Mouse (Mus musculus) embryo, embryonic 11 days (tissue): ENCODE data around the gene Hist1h2ag.
A peak's percentile ranks its signal among the peaks of the same experiment; 100 is the strongest.

Experiments used
- DNase-seq: peaks from one replicate; pipeline ENCODE4 v3.0.0-alpha.2; 2015

The Hist1h2ag gene

GRCm38 (mm10) chr13:22007872-22008271 lies 34.9 kb downstream of the Hist1h2ag start:
- no peak for DNase-seq

- DNase-seq = no peak
These were observed 35.6 kb downstream of the Hist1h2ag start for GRCm38 (mm10) chr13:22007121-22007510.

GRCm38 (mm10) chr13:22006334-22007120 lies 36.2 kb downstream of the Hist1h2ag start:
- peak; percentile 82 for DNase-seq

GRCm38 (mm10) chr13:22005605-22006333 lies 37.0 kb downstream of the Hist1h2ag start:
- DNase-seq = peak; percentile 76

- no peak for DNase-seq
These were observed 40.9 kb downstream of the Hist1h2ag start for GRCm38 (mm10) chr13:22001823-22002222.

GRCm38 (mm10) chr13:22001346-22001745 lies 41.4 kb downstream of the Hist1h2ag start:
- DNase-seq = no peak

- no peak for DNase-seq
These were observed 43.6 kb downstream of the Hist1h2ag start for GRCm38 (mm10) chr13:21999147-21999546.

- DNase-seq = no peak
These were observed 44.3 kb downstream of the Hist1h2ag start for GRCm38 (mm10) chr13:21998412-21998811.

- DNase-seq = no peak
These were observed 44.9 kb downstream of the Hist1h2ag start for GRCm38 (mm10) chr13:21997821-21998220.

- no peak for DNase-seq
These were observed 45.4 kb downstream of the Hist1h2ag start for GRCm38 (mm10) chr13:21997201-21997820.

GRCm38 (mm10) chr13:21996840-21997185 lies 45.9 kb downstream of the Hist1h2ag start:
- DNase-seq = no peak

- peak; percentile 79 for DNase-seq
These were observed 46.5 kb downstream of the Hist1h2ag start for GRCm38 (mm10) chr13:21996101-21996839.

- peak; percentile 77 for DNase-seq
These were observed 47.3 kb downstream of the Hist1h2ag start for GRCm38 (mm10) chr13:21995331-21995914.

- no peak for DNase-seq
These were observed 47.8 kb downstream of the Hist1h2ag start for GRCm38 (mm10) chr13:21994896-21995295.

- DNase-seq = peak; percentile 67
These were observed 48.6 kb downstream of the Hist1h2ag start for GRCm38 (mm10) chr13:21993957-21994738.

- no peak for DNase-seq
These were observed 50.2 kb downstream of the Hist1h2ag start for GRCm38 (mm10) chr13:21992550-21992949.
